Mouse (Mus musculus): ENCODE data around the gene Gm8206.
A peak's percentile ranks its signal among the peaks of the same experiment; 100 is the strongest.
"Not testable (repeated sequence)": the region's sequence is repeated elsewhere in the genome, so short reads cannot be mapped to it uniquely, and the experiment has no call there.

The Gm8206 gene

DNA sequence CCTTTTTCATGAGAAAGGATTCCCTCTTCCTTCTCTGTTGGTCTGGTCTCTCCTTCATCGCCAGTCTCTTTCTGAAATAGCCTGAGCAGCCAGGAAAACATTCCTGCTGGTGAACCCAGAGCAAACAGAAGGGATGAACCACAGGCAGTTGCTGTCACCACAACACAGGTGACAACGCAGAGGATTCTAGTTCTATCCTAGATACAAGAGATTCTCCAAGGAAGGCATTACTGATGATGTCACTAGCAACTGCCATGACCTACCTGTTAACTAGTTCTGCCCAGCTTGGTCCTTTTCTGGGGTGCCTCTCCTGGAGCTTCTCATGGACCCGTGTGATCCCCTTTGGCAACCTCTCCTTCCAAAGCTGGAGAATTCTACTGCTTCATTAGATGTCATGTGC lies at the start of gene Gm8206:
Gene Gm8206, minus strand, starts transcription at position 101 of the 400 bp plus-strand sequence.
- not testable (repeated sequence) for DNase-seq (ENCODE audit: low spot score in 2 of 2)

GRCm38 (mm10) chr14:6125707-6126106 lies 32.0 kb upstream of the Gm8206 start, which contains the start of gene Gm3476:
Gm3476 (minus strand) TSS chr14:6125807.
- not testable (repeated sequence) for DNase-seq (ENCODE audit: low spot score in 2 of 2)

DNA sequence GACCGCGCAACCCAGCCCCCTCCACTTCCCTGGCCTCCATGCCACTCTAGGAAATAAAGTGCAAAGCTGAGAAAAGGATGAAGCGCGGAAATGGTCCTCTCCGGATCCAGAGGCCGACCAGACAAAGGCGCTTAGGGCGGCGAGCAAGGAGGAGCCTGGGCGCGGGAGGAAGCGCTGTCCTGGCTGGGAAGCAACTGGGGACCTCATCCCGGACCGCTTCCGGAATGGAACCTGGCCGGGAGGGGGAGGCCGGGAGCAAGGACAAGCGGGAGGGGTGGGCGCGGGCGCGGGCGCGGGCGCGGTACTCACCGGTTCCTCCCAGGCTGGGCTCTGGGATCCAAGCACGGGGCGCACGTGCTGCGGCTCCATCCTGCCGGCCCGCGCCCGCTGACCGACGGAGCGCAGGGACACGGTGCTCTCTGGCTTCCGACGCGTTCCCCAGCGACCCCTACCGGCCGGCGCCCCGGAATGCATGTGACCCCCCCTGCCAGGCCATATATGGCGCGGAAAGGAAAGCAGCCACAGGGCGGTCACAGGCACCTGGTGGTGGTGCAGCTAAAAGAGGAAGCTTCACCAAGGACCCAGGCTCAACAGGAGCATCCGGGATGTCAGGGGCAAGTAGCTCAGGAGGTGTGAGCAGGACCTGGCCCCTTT lies 14.7 kb upstream of the Gm8206 start, which contains the start of gene Gm3468:
Gene Gm3468, minus strand, starts transcription at position 394 of the 654 bp plus-strand sequence.
- peak; percentile 16 to 27 for DNase-seq (ENCODE audit: low spot score in 2 of 2)

GRCm38 (mm10) chr14:6107500-6107899 lies 13.8 kb upstream of the Gm8206 start:
- DNase-seq (ENCODE audit: low spot score in 2 of 2): not testable (repeated sequence)

DNA sequence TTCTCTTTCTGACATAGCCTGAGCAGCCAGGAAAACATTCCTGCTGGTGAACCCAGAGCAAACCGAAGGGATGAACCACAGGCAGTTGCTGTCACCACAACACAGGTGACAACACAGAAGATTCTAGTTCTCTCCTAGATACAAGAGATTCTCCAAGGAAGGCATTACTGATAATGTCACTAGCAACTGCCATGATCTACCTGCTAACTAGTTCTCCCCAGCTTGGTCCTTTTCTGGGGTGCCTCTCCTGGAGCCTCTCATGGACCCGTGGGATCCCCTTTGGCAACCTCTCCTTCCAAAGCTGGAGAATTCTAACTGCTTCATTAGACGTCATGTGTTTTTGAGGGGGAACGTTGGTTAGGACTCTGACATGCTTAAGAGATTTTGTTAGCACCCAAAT lies 35.6 kb downstream of the Gm8206 start, which contains the start of gene Gm6337:
Gene Gm6337, minus strand, starts transcription at position 101 of the 400 bp plus-strand sequence.
- not testable (repeated sequence) for DNase-seq (ENCODE audit: low spot score in 2 of 2)

GRCm38 (mm10) chr14:5987136-5987535 lies 106.6 kb downstream of the Gm8206 start:
- peak in 1 of 2 experiments; percentile 6 for DNase-seq (ENCODE audit: low spot score in 2 of 2)

GRCm38 (mm10) chr14:5979037-5979436 lies 114.7 kb downstream of the Gm8206 start, which contains the start of gene Gm3453:
Gm3453 (minus strand) TSS chr14:5979137.
- DNase-seq (ENCODE audit: low spot score in 2 of 2): not testable (repeated sequence)

Data from frontal cortex, postnatal 14 days (tissue).